Mouse (Mus musculus): ENCODE results near the gene Arhgap24. TPM values are rescaled to one million over a fixed set of nuclear protein-coding genes. Genes with fewer than 3 reads are reported as not detected.
A peak's percentile ranks its signal among the peaks of the same experiment; 100 is the strongest.

Gene Arhgap24
- total and polyA plus RNA-seq, 3 experiments: 34.7 to 51.6 (median 47.9) TPM

DNA sequence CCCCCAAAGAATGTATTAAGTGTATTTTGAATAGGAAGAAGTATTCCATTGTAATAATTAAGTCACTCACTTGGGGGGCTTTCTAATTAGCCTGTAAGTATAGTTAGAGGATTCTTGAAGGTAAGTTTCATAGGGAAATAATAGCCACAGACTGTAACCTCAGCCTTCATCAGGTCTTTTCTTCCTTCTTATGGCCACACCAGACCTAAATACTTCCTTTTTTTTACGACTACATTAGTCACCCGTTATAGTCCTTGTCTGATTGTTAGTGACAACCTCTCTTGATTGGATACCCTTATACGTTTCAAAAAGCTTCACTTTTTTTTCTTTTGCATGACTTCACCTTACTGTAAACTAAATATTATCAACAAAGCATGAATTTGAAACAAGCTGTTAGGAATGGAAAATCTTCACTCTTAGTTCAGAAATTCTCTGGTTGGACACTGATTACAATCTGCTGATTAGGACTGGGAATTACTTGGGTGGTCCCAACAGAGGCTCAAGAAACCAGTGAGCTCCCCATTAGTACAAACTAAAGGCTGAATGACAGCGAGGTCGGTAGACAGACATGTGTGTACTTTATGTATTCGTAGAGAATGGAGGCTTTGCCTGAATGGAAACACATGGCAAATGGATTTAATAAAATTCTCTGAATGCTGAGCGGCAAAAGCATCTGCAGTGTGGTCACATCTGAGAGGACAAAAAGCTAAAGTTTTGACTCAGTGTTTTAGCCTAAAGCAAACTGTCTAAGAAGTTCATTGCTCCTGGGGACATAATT, 158.8 kb downstream of the Arhgap24 start:
- peaks cover 0 to 69% of the 10 kb centered on the region in 2 experiments for H3K36me3 ChIP-seq (replicated peaks in 1 of 2; ENCODE audit: control insufficient read depth in 1 of 2, insufficient read depth in 1 of 2, low read length in 1 of 2)
- no peak overlapping the region for H3K4me3 ChIP-seq (replicated peaks in 1 of 3; ENCODE audit: low read depth in 2 of 3, low read length in 2 of 3, poor library complexity in 1 of 3)
- dilution Hi-C loops (cut with MboI; ENCODE audit: extremely low pct_ligation_motif_present, extremely low pct_unique_long_range_greater_than_20kb, low sequenced_read_pairs) (no loop called here), in situ Hi-C loops (cut with MboI; ENCODE audit: low pct_ligation_motif_present, low pct_unique_long_range_greater_than_20kb, low sequenced_read_pairs) (no loop called here)
- no peak overlapping the region for H3K4me2 ChIP-seq (ENCODE audit: insufficient read depth, low read depth, poor library complexity, severe bottlenecking)
- no peaks in the 10 kb centered on the region for H3K27me3 ChIP-seq (replicated peaks)
- no peak overlapping the region for H3K9ac ChIP-seq (ENCODE audit: insufficient read depth, low read depth)
- H3K79me2 ChIP-seq (replicated peaks; ENCODE audit: control insufficient read depth, extremely low read depth, insufficient read depth, poor library complexity, severe bottlenecking): 0 out of 2 replicates have a peak, but pooled peaks cover 4% of the 10 kb centered on the region
- TF ChIP-seq TCF12 (IDR thresholded peaks at IDR 0.05; ENCODE audit: low read depth, low read length) (no peak), NRF1 (IDR thresholded peaks at IDR 0.05; ENCODE audit: low read depth, low read length) (no peak), UBTF (IDR thresholded peaks at IDR 0.05; ENCODE audit: low read depth, low read length) (no peak)
- no peaks in the 10 kb centered on the region for H3K9me3 ChIP-seq (replicated peaks; ENCODE audit: low read length)
- H3K4me1 ChIP-seq (ENCODE audit: control insufficient read depth in 1 of 2, insufficient read depth in 2 of 2): peaks cover 2 to 30% of the 10 kb centered on the region in 2 experiments; a peak in 2 of 4 replicates
- no peak overlapping the region for H3K27ac ChIP-seq (ENCODE audit: insufficient read depth, low read depth)
- DNase-seq (ENCODE audit: extremely low read depth): peak; percentile 28

DNA sequence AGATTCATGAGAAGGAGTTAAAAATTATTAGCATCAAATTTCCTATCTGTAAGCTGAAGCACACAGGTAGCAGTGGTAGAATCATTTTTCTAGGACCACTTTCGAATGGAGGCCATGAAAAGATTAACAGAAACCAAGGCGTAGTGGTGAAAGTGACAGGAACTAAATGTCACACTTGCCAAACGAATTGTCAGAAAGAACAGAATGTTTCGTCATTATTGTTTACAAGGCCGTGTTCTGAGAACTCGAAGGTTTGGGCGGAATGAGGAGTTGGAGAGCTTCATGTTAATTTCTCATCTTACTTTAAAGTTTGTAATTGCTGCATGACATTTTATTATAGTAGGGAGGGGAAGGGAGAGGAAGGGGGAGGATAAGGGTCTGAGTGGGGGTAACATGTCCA, 162.2 kb downstream of the Arhgap24 start:
- in situ Hi-C loops (cut with MboI; ENCODE audit: low pct_ligation_motif_present, low pct_unique_long_range_greater_than_20kb, low sequenced_read_pairs): no loop called here
- no peak for DNase-seq (ENCODE audit: extremely low read depth)
- H3K27ac ChIP-seq (ENCODE audit: insufficient read depth, low read depth): no peak overlapping the region

DNA sequence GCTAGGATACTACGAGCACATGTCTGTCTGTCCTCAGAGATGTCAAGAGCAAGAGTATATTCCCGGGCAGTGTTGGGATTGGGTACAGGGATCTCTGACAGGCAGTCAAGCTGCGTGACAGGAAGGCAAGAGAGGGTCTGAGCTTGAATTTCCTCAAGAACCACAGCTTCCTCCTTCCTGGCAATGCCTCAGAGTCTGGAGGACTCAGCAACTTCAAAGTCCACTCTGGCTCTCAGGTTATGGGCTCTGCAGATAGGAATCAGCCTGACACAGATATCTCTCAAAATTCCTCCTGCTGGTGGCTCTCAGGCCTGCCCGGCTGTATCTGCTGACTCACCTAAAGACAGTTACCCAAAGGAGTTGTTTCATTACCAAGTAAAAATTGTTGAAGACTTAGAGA, 162.6 kb downstream of the Arhgap24 start:
- no peak overlapping the region for H3K9ac ChIP-seq (ENCODE audit: insufficient read depth, low read depth)
- DNase-seq (ENCODE audit: extremely low read depth): no peak
- peaks cover 0 to 38% of the 10 kb centered on the region in 2 experiments for H3K36me3 ChIP-seq (replicated peaks in 1 of 2; ENCODE audit: control insufficient read depth in 1 of 2, insufficient read depth in 1 of 2, low read length in 1 of 2)
- H3K27ac ChIP-seq (ENCODE audit: insufficient read depth, low read depth): no peak overlapping the region
- peaks cover 2 to 13% of the 10 kb centered on the region in 2 experiments; a peak in 2 of 4 replicates for H3K4me1 ChIP-seq (ENCODE audit: control insufficient read depth in 1 of 2, insufficient read depth in 2 of 2)
- no peak overlapping the region for H3K4me3 ChIP-seq (replicated peaks in 1 of 3; ENCODE audit: low read depth in 2 of 3, low read length in 2 of 3, poor library complexity in 1 of 3)
- no peak overlapping the region for H3K4me2 ChIP-seq (ENCODE audit: insufficient read depth, low read depth, poor library complexity, severe bottlenecking)
- TF ChIP-seq CTCF (conservative IDR thresholded peaks at IDR 0.05 in 1 of 2, IDR thresholded peaks at IDR 0.05 in 1 of 2; ENCODE audit: low read depth in 2 of 2, low read length in 2 of 2) (no peak), TBP (conservative IDR thresholded peaks at IDR 0.05; ENCODE audit: low read depth, low read length) (no peak), MXI1 (IDR thresholded peaks at IDR 0.05; ENCODE audit: low read depth, low read length) (no peak), ZKSCAN1 (IDR thresholded peaks at IDR 0.05; ENCODE audit: borderline replicate concordance, low read depth, low read length) (no peak), SMC3 (IDR thresholded peaks at IDR 0.05; ENCODE audit: low read depth, low read length) (no peak), HCFC1 (IDR thresholded peaks at IDR 0.05; ENCODE audit: low read depth, low read length) (no peak), RAD21 (IDR thresholded peaks at IDR 0.05; ENCODE audit: low read depth, low read length) (no peak)
- no peaks in the 10 kb centered on the region for H3K27me3 ChIP-seq (replicated peaks)
- H3K9me3 ChIP-seq (replicated peaks; ENCODE audit: low read length): no peaks in the 10 kb centered on the region
- dilution Hi-C loops (cut with MboI; ENCODE audit: extremely low pct_ligation_motif_present, extremely low pct_unique_long_range_greater_than_20kb, low sequenced_read_pairs): no loop called here
- in situ Hi-C loops (cut with MboI; ENCODE audit: low pct_ligation_motif_present, low pct_unique_long_range_greater_than_20kb, low sequenced_read_pairs): no loop called here
- H3K79me2 ChIP-seq (replicated peaks; ENCODE audit: control insufficient read depth, extremely low read depth, insufficient read depth, poor library complexity, severe bottlenecking): 0 out of 2 replicates have a peak, but pooled peaks cover 4% of the 10 kb centered on the region

More for the DNA sequence above, 162.2 kb downstream of the Arhgap24 start:
- dilution Hi-C loops (cut with MboI; ENCODE audit: extremely low pct_ligation_motif_present, extremely low pct_unique_long_range_greater_than_20kb, low sequenced_read_pairs): no loop called here
- TF ChIP-seq BHLHE40 (IDR thresholded peaks at IDR 0.05; ENCODE audit: low read depth, low read length) (no peak), IRF4 (IDR thresholded peaks at IDR 0.05; ENCODE audit: low read depth, low read length) (no peak), ZKSCAN1 (IDR thresholded peaks at IDR 0.05; ENCODE audit: borderline replicate concordance, low read depth, low read length) (no peak), ZNF384 (IDR thresholded peaks at IDR 0.05; ENCODE audit: low read depth, low read length) (no peak), CTCF (conservative IDR thresholded peaks at IDR 0.05 in 1 of 2, IDR thresholded peaks at IDR 0.05 in 1 of 2; ENCODE audit: low read depth in 2 of 2, low read length in 2 of 2) (no peak), ETS1 (conservative IDR thresholded peaks at IDR 0.05; ENCODE audit: low read depth, low read length) (no peak), TCF12 (IDR thresholded peaks at IDR 0.05; ENCODE audit: low read depth, low read length) (no peak), UBTF (IDR thresholded peaks at IDR 0.05; ENCODE audit: low read depth, low read length) (no peak), PAX5 (IDR thresholded peaks at IDR 0.05; ENCODE audit: low read length) (no peak), CHD2 (IDR thresholded peaks at IDR 0.05; ENCODE audit: low read length) (no peak), MYC (IDR thresholded peaks at IDR 0.05; ENCODE audit: low read depth, low read length) (no peak)
- Histone ChIP-seq H3K9ac (ENCODE audit: insufficient read depth, low read depth) (no peak overlapping the region), H3K4me3 (replicated peaks in 1 of 3; ENCODE audit: low read depth in 2 of 3, low read length in 2 of 3, poor library complexity in 1 of 3) (no peak overlapping the region), H3K4me2 (ENCODE audit: insufficient read depth, low read depth, poor library complexity, severe bottlenecking) (no peak overlapping the region), H3K4me1 (ENCODE audit: control insufficient read depth in 1 of 2, insufficient read depth in 2 of 2) (peaks cover 2 to 18% of the 10 kb centered on the region in 2 experiments; a peak in 2 of 4 replicates), H3K27me3 (replicated peaks) (no peaks in the 10 kb centered on the region), H3K36me3 (replicated peaks in 1 of 2; ENCODE audit: control insufficient read depth in 1 of 2, insufficient read depth in 1 of 2, low read length in 1 of 2) (peaks cover 0 to 42% of the 10 kb centered on the region in 2 experiments), H3K79me2 (replicated peaks; ENCODE audit: control insufficient read depth, extremely low read depth, insufficient read depth, poor library complexity, severe bottlenecking) (0 out of 2 replicates have a peak, but pooled peaks cover 4% of the 10 kb centered on the region), H3K9me3 (replicated peaks; ENCODE audit: low read length) (no peaks in the 10 kb centered on the region)
